In genomic region chr16:95701802-95702561, GRCm38 (mm10) we compare ENCODE assay signal across 8 mouse cellular contexts. TPM values are rescaled to one million over a fixed set of nuclear protein-coding genes. Genes with fewer than 3 reads are reported as not detected.
DNase-seq lines count a peak whose midpoint lies in the region; ATAC-seq lines count a peak whose summit lies in the region.

Gene Ets2 (plus strand): TSS chr16:95702075.

- DNase-seq in ZHBTc4 (ENCODE audit: low read depth, low spot score), result peak; percentile 91
- DNase-seq in gastrocnemius, adult 8-10 months (ENCODE audit: low spot score in 2 of 2), result peak; percentile 91 to 93
- peak; percentile 53 for DNase-seq in hindlimb bud, embryonic 11.5 days (ENCODE audit: extremely low spot score, low read depth, low spot score)
- peak; percentile 78 to 85 for DNase-seq in left cerebral cortex, adult 8-10 months (ENCODE audit: low spot score in 2 of 2)
- DNase-seq in right cerebral cortex, postnatal 10 days (ENCODE audit: low spot score in 2 of 2), result peak; percentile 92 to 94
- peak; percentile 93 for DNase-seq in urinary bladder, postnatal 25 days (ENCODE audit: low spot score)

- peaks cover 69% of the 10 kb centered on the region for H3K27me3 ChIP-seq in megakaryocyte, embryonic 14.5 days (replicated peaks)

- peak within 1 kb of the TSS; percentile 97 for H3K4me3 ChIP-seq in megakaryocyte, embryonic 14.5 days (replicated peaks)

- H3K36me3 ChIP-seq in megakaryocyte, embryonic 14.5 days (replicated peaks; ENCODE audit: low read length), result peaks cover 6% of the 10 kb centered on the region

- H3K9me3 ChIP-seq in megakaryocyte, embryonic 14.5 days, result no peaks in the 10 kb centered on the region

- H3K4me1 ChIP-seq in megakaryocyte, embryonic 14.5 days, result peaks cover 20% of the 10 kb centered on the region

- ATAC-seq in common myeloid progenitor, adult 5-6 weeks (replicated peaks; ENCODE audit: low read depth, poor library complexity, severe bottlenecking), result peak; percentile 84

RNA-seq across cellular contexts. Expression of gene Ets2, which starts in this region (rescaled TPM):
- total RNA-seq in common myeloid progenitor, adult 5-6 weeks (2017), result 4.9 and 9.4 TPM in 2 replicates
- total RNA-seq in gastrocnemius, adult 8-10 months (2022), result 10 to 100 TPM; 27.4 to 29.4 (median 27.5) TPM
- total RNA-seq in left cerebral cortex, adult 8-10 months (2022), result 10 to 100 TPM; 70.6 to 77.0 (median 74.1) TPM
- polyA plus RNA-seq in megakaryocyte, embryonic 14.5 days (2012; ENCODE audit: insufficient read depth, low replicate concordance), result 0.97 and 5.2 TPM in 2 replicates

Comparison
In these comparisons a context has a peak if more than half of its experiments do, and no peak if none do; other contexts are left out.
1. Peak in every context shown above with its lines: DNase-seq, ATAC-seq and H3K4me3 ChIP-seq.